Mouse (Mus musculus): ENCODE measurements at regions not wholly inside any gene's neighbourhood (a gene's known extent, or its start where the extent isn't known, plus 50 kb on each side); places are given as distances from the start of the nearest gene placed in this dataset.

GRCm38 (mm10) chr10:118624368-118624767 lies 183.5 kb downstream of the Ifng start:
- no peak for DNase-seq (ENCODE audit: low spot score)

GRCm38 (mm10) chr10:118628000-118628399 lies 187.2 kb downstream of the Ifng start:
- DNase-seq (ENCODE audit: low spot score), result no peak

- DNase-seq (ENCODE audit: low spot score), result no peak
Observed at GRCm38 (mm10) chr10:118629360-118630040, 188.7 kb downstream of the Ifng start.

- no peak for DNase-seq (ENCODE audit: low spot score)
Observed at GRCm38 (mm10) chr10:118631786-118632185, 190.9 kb downstream of the Ifng start.

- no peak for DNase-seq (ENCODE audit: low spot score)
Observed at GRCm38 (mm10) chr10:118632187-118632586, 191.3 kb downstream of the Ifng start.

- DNase-seq (ENCODE audit: low spot score), result no peak
Observed at GRCm38 (mm10) chr10:118633429-118633828, 192.6 kb downstream of the Ifng start.

GRCm38 (mm10) chr10:118639097-118639496 lies 198.3 kb downstream of the Ifng start:
- DNase-seq (ENCODE audit: low spot score), result no peak

- DNase-seq (ENCODE audit: low spot score), result no peak
Observed at GRCm38 (mm10) chr10:118640121-118640809, 199.4 kb downstream of the Ifng start.

- no peak for DNase-seq (ENCODE audit: low spot score)
Observed at GRCm38 (mm10) chr10:118640810-118641427, 200.1 kb downstream of the Ifng start.

GRCm38 (mm10) chr10:118643622-118644021 lies 202.8 kb downstream of the Ifng start:
- DNase-seq (ENCODE audit: low spot score), result no peak

GRCm38 (mm10) chr10:118648111-118648510 lies 207.3 kb downstream of the Ifng start:
- DNase-seq (ENCODE audit: low spot score), result no peak

- DNase-seq (ENCODE audit: low spot score), result no peak
Observed at GRCm38 (mm10) chr10:118656561-118656960, 213.4 kb downstream of the Dyrk2 start.

- DNase-seq (ENCODE audit: low spot score), result no peak
Observed at GRCm38 (mm10) chr10:118666009-118666408, 204.0 kb downstream of the Dyrk2 start.

- no peak for DNase-seq (ENCODE audit: low spot score)
Observed at GRCm38 (mm10) chr10:118675816-118676465, 194.1 kb downstream of the Dyrk2 start.

GRCm38 (mm10) chr10:118678750-118679418 lies 191.1 kb downstream of the Dyrk2 start:
- no peak for DNase-seq (ENCODE audit: low spot score)

GRCm38 (mm10) chr10:118679507-118679906 lies 190.5 kb downstream of the Dyrk2 start:
- no peak for DNase-seq (ENCODE audit: low spot score)

GRCm38 (mm10) chr10:118680896-118681295 lies 189.1 kb downstream of the Dyrk2 start:
- DNase-seq (ENCODE audit: low spot score), result no peak

- no peak for DNase-seq (ENCODE audit: low spot score)
Observed at GRCm38 (mm10) chr10:118683356-118683755, 186.7 kb downstream of the Dyrk2 start.

- DNase-seq (ENCODE audit: low spot score), result no peak
Observed at GRCm38 (mm10) chr10:118699292-118699691, 170.7 kb downstream of the Dyrk2 start.

- no peak for DNase-seq (ENCODE audit: low spot score)
Observed at GRCm38 (mm10) chr10:118700115-118700514, 169.9 kb downstream of the Dyrk2 start.

GRCm38 (mm10) chr10:118706020-118706419 lies 164.0 kb downstream of the Dyrk2 start:
- no peak for DNase-seq (ENCODE audit: low spot score)

GRCm38 (mm10) chr10:118709718-118710117 lies 160.3 kb downstream of the Dyrk2 start:
- DNase-seq (ENCODE audit: low spot score), result no peak

Data from urinary bladder, postnatal 10 days (tissue).